Mouse (Mus musculus) kidney, adult 2 months (tissue): ENCODE measurements around the gene Zfp518b.

Experiments used
- CTCF ChIP-seq: fragments of 200-500 bp; conservative IDR thresholded peaks from 2 replicates; pipeline ENCODE4 v1.5.1; 2011; ENCODE audit warnings: low read depth, mild to moderate bottlenecking, control low read depth, low read length, moderate library complexity, mixed read lengths; ENCODE audit not compliant: insufficient read depth, insufficient read length
- POLR2A ChIP-seq: fragments of 200-500 bp; IDR thresholded peaks from one replicate; pipeline ENCODE4 v1.6.1; 2011; ENCODE audit warnings: low read depth, low read length, control low read depth

DNA sequence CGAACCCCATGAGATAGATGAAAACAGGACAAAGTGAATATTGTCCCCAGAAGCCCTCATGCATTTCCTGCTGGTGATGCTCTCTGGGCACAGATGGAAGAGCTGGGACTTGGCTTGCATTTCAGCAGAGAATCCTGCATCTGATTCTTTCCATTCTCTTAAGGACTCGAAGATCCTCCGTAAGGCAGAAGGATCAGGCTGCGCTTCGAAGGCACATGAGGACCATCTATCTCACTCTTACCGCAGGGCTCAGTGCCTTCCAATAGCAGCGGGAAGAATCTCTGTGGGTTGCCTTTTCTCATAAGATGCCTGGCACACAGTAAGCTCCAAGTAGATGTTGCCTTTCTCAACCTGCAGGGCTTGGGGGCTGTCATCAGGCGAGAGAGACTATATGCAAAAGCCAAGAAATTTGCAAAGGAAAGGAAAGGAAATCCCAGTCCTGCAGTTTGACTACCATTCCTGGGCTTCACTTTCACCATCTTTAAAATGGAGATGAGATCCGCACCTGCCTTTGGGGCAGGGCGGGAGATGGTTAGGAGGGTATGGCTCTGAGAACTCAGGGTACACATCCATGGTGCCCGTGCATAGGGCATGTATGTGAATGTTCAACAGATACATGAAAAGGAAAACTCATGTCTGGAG is 24.4 kb upstream of the Zfp518b start:
- TF ChIP-seq CTCF (no peak), POLR2A (no peak)
